Mouse (Mus musculus): Measurements from ENCODE around the gene Hexdc. TPM values are rescaled to one million over a fixed set of nuclear protein-coding genes. Genes with fewer than 3 reads are reported as not detected.

Hexdc gene
- polyA plus RNA-seq, 2 experiments from 2014 or later, result 2.3 to 3.1 TPM

DNA sequence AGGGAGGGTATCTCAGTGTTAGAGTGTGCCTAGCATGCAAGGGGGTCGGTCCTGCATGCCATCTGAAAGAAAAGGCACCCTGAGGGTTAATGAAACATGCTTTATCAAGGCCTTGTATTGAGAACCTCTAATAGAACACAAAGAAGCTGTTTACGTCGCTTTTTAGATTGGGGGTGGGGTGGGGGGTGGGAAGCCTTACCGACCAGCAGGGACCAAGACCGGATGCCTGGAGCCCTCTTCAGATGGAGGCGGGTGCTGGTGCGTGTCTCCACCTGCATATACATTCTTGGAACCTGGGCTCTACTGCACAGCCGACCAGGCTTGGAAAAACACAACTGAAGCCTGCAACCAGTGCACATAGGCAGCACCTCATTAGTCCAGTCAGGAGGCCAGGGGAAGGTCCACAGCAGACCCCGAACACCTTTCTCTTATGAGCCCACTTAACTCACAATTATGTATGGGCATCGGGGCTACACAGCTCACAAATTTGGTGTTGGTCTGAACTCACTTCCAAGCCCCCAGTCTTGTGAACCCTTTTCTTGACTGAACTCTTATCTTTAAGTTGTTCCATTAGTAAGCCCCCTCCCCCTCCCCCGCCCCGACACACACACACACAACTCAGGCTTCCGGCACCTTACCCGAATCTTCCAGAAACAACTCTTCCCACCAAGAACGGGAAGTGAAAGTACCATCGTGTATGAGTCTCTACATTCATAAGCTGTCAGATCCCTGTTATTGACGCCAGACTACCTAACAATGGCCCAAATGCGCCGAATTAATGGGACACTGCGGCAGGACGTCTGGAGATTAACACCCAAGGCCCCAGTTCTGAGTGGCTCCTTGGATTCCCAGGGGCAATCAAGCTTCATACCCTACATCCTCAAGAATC is 24.1 kb downstream of the Hexdc start:
- ATAC-seq, result peak; percentile 27

DNA sequence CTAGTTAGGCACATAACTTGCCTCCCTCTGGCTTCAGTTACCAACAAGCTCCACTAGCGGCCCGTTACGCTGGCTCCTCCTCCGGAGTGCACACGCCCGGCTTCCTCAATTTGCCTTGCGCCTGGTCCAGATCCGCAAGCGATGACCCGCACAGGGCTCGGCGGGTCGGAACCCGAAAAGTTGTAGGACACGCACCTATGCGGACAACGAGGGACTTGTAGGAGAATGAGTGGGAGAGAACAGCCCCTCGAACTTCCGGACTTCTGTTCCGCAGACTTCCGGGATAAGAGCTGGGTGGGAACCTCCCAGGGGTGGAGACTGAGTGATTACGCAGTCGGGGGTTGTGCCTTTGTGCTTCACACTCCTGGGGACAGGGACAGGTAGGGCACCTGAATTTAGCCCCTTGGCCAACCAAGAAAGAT is 24.8 kb downstream of the Hexdc start, which contains the start of gene Cybc1:
Cybc1 (minus strand) TSS at position 305 of the 422 bp plus-strand sequence.
- peak; percentile 98 for ATAC-seq

DNA sequence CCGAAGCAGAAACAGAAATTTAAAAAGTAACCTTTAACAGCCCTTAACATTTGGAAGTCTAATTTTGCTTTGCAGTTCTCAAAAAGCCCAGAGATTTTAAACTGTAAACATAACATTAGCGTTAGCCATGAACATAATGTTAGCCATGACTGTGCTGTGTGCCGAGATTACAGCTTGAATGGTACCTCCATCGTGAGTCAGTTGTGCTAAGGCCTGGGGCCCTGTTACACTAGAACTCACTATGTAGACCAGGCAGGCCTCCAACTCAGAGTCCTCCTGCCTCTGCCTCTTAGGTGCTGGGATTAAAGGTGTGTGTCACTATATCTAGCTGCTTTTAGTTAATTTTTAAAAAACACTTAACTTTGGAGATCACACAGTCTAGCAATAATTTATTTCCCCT is 27.0 kb downstream of the Hexdc start:
- ATAC-seq, result no peak

DNA sequence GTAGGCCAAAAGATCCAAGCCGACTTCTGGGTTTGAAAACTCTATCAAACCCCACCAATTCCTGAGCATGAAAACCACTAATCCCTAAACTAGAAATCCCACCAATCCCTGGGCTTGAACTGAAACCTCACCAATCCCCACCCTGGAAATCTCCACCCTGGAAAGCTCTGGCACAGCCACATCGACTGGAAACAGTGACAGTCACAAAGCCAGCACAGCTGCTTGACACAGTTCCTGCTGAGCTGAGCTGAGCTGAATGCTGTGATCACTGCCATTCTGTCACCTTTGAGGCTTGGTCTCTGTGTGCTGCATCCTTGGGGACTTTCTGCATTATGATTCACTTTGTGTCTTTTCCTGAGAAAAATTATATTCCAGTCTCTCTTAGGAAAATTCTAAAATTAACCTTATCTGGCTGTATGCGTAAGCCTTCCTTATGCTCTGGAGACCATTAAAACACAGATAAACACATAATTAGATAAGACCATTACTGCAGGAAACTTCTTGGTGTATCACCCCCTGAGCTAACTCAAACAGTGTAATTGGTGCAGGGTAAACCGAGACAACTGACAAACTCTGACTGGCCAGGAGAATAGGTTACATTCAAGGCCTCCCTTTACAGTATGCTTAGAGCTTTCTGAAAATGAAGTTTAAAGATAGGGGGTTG is 27.5 kb downstream of the Hexdc start:
- no peak for ATAC-seq

DNA sequence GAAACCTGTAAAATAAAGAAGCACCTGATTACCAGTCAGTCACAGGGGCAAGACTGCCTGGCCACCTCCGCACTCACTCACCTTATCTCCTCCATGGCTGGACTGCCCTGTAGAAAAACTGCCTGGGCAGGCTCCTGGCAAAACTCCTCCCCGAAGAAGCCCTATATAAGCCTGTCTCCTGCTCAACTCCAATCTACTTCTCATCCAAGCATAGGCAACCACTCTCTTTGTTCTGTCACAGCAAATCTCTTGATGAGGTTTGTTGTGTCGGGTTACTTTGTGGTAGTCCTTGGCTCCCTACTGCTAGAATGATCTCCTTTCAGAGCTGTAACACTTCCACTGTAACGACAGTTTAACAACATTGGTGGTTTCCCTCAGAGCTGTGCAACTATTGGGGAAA is 28.5 kb downstream of the Hexdc start:
- ATAC-seq, result no peak

DNA sequence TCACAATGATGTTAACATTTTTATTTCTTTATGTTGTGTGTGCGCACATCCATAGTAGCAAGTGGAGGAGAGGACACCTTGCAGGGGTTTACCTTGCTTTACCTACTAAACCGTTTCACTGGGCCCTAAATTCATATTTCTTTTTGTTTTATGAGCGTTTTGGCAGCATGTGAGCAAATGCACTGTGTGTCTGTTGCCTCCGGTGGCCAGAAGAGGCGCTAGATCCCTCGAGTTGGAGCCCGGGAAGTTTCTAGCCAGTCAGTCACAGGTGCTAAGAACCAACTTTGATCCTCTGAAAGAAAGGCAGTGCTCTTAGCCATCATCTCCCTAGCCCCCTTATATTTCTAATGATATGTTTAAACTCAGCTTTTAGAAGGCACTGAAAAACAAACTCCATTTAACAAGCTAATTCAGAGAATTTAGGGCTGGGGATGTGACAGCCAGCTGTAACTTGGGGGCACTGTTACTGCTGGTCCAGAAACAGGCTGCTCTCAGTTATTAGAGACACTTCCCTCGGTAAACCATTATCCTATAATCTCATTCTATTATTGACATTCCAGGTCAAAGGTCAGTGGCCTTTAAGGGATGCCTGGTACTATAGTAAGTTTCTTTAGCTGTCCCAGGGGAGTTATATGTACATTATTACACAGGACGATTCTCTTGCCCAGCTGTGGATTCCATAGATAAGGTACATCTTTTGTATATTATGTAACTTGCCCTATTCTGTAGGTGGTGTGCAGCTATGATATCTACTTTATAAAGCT is 31.4 kb downstream of the Hexdc start:
- no peak for ATAC-seq

DNA sequence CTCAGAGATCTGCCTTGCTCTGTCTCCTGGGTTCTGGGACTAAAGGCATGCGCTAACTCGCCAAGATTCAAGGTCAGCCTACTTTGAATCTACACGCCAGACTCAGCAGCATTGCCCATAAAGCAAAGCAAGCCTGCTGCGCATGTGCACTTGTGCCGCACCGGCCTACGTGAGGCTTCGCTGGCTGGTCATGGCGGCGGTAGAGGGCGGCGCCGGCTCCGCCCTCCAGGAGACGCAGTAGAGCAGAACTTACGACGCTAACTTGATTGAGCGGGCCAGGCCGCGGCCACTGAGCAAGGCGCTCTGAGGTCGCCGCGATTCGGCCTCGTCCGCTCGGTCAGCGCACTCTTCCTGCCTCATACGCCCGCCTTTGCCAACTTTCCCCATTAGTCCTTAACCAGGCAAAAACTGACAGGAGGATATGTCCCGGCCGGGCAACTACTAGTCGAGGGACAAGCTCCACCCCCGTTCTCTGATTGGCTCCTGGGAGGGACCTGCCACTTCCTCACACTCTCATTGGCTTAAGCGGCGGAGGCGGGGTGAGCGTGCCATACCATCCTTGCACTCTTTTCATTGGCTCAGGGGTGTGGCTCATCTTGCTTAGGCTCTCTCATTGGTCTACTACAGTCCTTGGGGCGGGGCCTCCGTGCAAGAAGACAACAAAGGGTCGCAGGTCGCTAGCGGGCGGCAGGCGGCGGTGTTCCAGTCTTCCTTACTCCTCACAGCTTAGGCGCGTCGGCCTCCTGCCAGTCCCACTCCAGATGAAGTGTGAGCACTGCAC is 32.5 kb downstream of the Hexdc start, which contains the start of gene Narf:
Narf (plus strand) TSS at position 690 of the 781 bp plus-strand sequence.
- peak; percentile 96 for ATAC-seq

DNA sequence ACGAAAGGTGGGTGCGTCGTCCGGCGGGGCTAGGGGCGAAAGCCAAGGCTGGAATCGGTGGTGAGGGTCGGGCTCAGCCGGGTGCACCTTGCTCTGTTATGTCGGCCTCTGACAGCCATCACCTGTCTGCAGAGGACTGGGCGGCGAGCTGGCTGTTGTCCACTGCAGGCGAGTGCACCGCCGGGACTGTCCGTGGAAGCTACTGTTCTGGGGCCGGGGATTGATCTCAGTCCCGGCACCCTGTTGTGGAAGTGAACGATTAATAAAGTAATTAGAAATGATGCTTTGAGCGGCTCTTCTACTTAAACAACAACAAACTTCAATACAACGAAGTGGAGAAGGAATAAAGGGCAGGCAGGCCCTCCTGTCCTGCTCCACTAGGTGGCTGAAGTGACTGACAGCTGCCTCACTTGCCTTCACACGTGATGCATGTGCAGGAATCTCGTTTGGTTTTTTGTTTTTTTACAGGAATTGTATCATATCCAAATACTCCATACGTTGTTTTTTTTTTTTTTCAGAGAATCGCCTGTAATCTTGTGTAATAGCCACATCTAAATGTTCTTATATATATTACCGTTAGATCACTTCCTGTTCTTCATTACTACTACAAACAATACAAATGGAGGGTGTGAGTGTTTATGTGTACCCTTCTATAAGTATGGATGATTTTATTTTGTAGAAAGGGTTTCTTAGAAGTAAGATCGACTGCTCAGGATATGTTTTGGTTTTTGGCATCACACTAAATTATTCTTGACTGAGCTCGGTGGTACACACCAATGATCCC is 33.3 kb downstream of the Hexdc start:
- peak; percentile 21 for ATAC-seq

DNA sequence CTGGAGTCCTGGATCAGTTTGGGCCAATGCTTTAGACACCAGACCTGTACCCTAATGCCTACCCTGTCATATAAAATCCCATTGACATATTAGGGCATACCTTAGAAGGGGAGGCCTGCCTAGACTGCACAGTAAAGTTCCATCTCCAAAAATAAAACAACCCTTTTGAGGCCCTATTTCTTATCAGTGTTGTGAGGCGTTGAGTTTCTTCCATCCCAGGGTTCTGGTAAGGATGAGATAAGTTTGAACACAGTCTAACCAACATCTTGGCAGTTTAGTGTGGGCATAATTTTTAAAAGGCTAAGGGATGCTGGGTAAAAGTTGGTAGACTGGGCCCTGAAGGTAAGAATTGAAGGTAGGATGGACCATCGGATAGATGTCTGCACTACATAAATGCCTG is 35.4 kb downstream of the Hexdc start:
- no peak for ATAC-seq

DNA sequence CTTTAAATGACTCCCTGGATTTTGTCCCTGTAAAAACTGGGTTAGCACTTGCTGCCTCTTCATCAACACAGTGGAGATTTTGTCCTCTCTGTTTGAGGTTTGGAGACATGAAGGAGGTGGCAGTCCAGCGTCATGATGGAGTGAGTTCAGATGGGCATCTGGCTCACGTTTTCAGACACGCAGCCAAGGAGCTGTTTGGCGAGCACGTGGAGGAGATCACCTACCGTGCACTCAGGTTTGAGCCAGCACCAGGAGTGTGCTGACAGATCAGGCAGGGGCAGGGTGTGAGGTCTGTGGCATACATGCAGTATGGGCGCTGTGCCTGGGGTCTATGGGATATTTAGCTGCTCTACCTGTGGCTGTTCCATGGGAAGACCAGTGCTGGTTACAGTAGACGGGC is 46.0 kb downstream of the Hexdc start:
- no peak for ATAC-seq

DNA sequence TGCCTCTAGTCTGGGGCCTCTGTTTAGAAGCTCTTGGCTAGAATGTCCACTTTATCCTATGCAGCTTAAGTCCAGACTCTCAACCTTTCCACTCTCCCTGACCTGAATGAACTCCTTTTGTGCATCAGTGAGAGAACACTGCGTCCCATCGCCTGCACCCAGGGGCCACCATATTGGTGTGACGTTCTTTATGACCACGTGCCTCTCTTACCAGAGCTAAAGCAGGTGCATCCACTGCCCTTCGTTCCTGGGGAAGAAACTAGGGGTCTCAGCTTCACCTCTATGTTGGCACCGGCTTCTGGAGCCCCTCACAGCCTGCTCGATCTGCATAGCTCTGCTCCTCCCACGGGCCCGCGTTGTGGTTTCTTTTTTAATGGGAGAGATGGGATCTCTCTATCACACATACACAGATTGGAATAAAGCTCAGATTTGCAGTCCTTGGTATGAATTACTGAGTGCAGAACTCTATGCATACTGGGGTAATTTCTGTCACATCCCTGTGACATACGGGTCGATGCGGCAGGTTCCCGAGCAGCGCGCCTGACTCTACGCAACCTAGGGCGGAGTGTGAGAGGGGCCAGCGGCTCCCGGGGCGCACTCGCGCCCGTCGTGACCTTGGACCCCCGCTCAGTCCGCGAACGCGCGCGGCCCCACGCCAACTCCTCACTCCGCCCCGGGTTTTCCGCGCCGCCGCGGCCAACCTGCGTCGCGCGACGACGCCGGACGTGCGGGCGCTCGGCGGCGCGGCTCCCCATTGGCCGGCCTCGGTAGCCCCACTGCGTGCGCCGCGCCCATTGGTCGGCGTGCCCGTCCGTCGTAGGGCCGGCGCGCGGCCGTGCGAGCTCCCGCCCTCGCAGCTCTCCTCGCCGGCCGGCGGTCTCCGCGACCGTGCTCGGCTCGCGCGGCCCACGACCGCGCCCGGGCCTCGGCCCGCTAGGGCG is 55.2 kb downstream of the Hexdc start, which contains the start of gene Foxk2:
Foxk2 (plus strand) TSS at position 831 of the 941 bp plus-strand sequence.
- ATAC-seq, result peak; percentile 94

DNA sequence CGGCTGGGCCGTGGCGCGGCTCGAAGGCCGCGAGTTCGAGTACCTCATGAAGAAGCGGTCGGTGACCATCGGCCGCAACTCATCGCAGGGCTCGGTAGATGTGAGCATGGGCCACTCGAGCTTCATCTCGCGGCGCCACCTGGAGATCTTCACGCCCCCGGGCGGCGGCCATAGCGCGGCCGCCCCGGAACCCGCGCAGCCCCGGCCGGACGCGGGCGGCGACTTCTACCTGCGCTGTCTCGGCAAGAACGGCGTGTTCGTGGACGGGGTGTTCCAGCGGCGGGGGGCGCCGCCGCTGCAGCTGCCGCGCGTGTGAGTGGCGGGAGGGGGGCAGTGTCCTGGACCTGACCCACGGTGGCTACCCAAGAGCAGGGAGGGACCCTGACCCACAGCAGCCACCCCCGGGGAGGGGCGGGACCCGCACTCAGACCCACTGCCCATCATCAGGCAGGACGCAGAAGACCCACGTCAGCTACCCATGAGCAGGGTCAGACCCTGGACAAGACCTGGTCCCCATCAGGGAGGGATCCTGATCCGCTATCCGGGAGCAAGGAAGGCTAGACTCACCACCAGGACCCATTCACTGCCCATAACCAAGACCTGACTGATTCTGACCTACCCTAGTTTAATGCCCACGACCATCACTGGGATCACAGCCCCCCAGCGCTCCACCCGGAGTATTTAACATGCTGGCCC is 56.1 kb downstream of the Hexdc start:
- peak; percentile 34 for ATAC-seq

DNA sequence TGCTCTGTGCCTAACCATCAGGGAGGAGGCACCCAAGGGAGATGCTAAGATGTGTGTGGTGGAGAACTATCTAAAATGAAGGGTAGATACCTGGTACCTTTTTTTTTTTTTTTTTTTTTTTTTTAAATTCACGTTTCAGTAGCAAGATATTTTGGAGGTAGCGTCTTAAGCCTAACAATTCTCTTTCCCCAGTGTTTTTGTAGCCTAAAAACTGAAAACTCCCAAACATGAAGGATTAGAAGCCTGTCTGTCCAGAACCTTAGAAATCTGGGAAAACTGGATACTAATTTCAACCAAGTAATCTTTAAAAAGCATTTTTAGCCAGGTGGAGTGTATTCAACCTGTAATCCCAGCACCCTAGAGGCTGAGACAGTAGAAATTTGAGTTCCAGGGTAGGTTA is 56.8 kb downstream of the Hexdc start:
- ATAC-seq, result no peak

Other genes starting within 250 kb of the Hexdc start
- 10 to 100 TPM; 50.4 to 78.2 TPM for gene Csnk1d, start 213.1 kb upstream of the Hexdc start, polyA plus RNA-seq (2017; shearing (Covaris generic))
- gene Cd7, start 165.0 kb upstream of the Hexdc start, polyA plus RNA-seq (2017; shearing (Covaris generic)), result 10 to 100 TPM; 79.5 to 90.2 TPM
- not detected for gene Sectm1b, start 140.9 kb upstream of the Hexdc start, polyA plus RNA-seq (2017; shearing (Covaris generic))
- not detected for gene Sectm1a, start 123.2 kb upstream of the Hexdc start, polyA plus RNA-seq (2017; shearing (Covaris generic))
- gene Tex19.2, start 85.8 kb upstream of the Hexdc start, polyA plus RNA-seq (2017; shearing (Covaris generic)), result not detected
- gene Tex19.1, start 58.3 kb upstream of the Hexdc start, polyA plus RNA-seq (2017; shearing (Covaris generic)), result under 1 TPM in 1 of 2 experiments, not detected in 1; 0.24 TPM
- gene Uts2r, start 44.2 kb upstream of the Hexdc start, polyA plus RNA-seq (2017; shearing (Covaris generic)), result not detected
- 1 to 10 TPM; 7.8 to 8.8 TPM for gene Ogfod3, start 278 bp downstream of the Hexdc start, polyA plus RNA-seq (2017; shearing (Covaris generic))
- gene Cybc1, start 24.9 kb downstream of the Hexdc start, polyA plus RNA-seq (2017; shearing (Covaris generic)), result 100 to 1,000 TPM; 103 to 150 TPM
- 10 to 100 TPM; 30.1 to 41.9 TPM for gene Narf, start 32.8 kb downstream of the Hexdc start, polyA plus RNA-seq (2017; shearing (Covaris generic))
- gene Foxk2, start 55.6 kb downstream of the Hexdc start, polyA plus RNA-seq (2017; shearing (Covaris generic)), result 1 to 10 TPM; 4.1 to 6.1 TPM
- 10 to 100 TPM; 27.2 to 29.0 TPM for gene Wdr45b, start 150.0 kb downstream of the Hexdc start, polyA plus RNA-seq (2017; shearing (Covaris generic))
- gene Rab40b, start 183.8 kb downstream of the Hexdc start, polyA plus RNA-seq (2017; shearing (Covaris generic)), result not detected
- 1 to 10 TPM; 1.8 to 2.6 TPM for gene Fn3krp, start 217.0 kb downstream of the Hexdc start, polyA plus RNA-seq (2017; shearing (Covaris generic))
- not detected for gene Fn3k, start 230.5 kb downstream of the Hexdc start, polyA plus RNA-seq (2017; shearing (Covaris generic))
- 10 to 100 TPM; 24.0 to 41.8 TPM for gene Tbcd, start 247.5 kb downstream of the Hexdc start, polyA plus RNA-seq (2017; shearing (Covaris generic))